ENCODE assay signal across 12 mouse cellular contexts in the genomic region with DNA sequence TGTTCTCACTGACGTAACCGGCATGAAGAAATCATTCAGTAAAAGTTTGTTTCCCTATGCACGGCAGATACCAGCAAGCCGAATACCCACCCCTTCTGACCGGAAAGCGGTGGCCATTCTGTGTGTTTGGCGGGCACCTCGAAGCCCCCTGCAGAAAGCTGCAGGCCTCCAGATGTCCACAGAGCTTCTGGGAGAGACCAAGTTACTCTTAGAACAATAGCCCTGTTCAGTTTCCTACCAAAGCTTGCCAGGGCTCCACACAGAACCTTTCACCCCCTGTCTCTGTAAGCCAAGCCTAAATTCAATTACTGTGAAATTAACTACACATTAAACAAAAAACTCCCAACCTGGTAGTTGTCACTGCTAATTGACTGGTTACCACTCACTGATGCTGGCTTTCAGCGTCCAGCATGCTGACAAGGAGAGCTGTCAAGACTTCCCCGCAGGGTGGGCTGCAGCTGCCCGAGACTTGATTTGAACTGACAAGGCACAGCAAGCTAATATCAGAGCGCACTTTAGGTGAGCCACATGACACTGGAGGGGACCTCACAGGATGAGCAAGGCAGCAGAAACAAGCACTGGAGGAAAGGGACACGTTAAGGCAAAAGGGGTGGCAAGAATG.
DNase-seq lines count a peak whose midpoint lies in the region; ATAC-seq lines count a peak whose summit lies in the region.
"Had no signal": no experiment of that assay in that cellular context is flagged by ENCODE, and none has a peak within 500 bp of the region (broad histone marks: within the 10 kb centered on the region; RNA-seq: fewer than 3 reads in every experiment).

No protein-coding gene starts in this region.

- peak; percentile 36 for DNase-seq in Muller cell, postnatal 12 days (ENCODE audit: inconsistent ontology term)
- peak; percentile 73 for DNase-seq in embryonic facial prominence, embryonic 14.5 days (ENCODE audit: low spot score)
- DNase-seq in layer of hippocampus, postnatal 10 days (ENCODE audit: low spot score in 2 of 2) = no peak
- no peak for DNase-seq in lung, adult 18-20 months
- no peak for DNase-seq in kidney, adult 18-20 months
- DNase-seq in layer of hippocampus, adult 8-10 months (ENCODE audit: low spot score in 2 of 2) = no peak
- DNase-seq: adrenal gland, adult 2 months; kidney, adult 2 months had no signal

- 27% methylated on average over 13 of the region's 13 CpGs for WGBS in embryonic facial prominence, embryonic 14.5 days
- 25% methylated on average over 13 of the region's 13 CpGs for WGBS in hindbrain, embryonic 13.5 days
- WGBS in midbrain, embryonic 15.5 days = 26% methylated on average over 13 of the region's 13 CpGs

- no peak overlapping the region for H3K4me2 ChIP-seq in embryonic facial prominence, embryonic 14.5 days (ENCODE audit: low read depth, low read length)
- H3K4me2 ChIP-seq in hindbrain, embryonic 13.5 days = no peak overlapping the region
- no peak overlapping the region for H3K4me2 ChIP-seq in midbrain, embryonic 15.5 days
- H3K4me2 ChIP-seq: embryonic facial prominence, embryonic 13.5 days had no signal

- H3K36me3 ChIP-seq in embryonic facial prominence, embryonic 14.5 days (ENCODE audit: control insufficient read depth, insufficient read depth, low read length) = no peaks in the 10 kb centered on the region
- H3K36me3 ChIP-seq in hindbrain, embryonic 13.5 days = no peaks in the 10 kb centered on the region
- H3K36me3 ChIP-seq in midbrain, embryonic 15.5 days (replicated peaks) = no peaks in the 10 kb centered on the region
- H3K36me3 ChIP-seq: embryonic facial prominence, embryonic 13.5 days had no signal

- H3K27ac ChIP-seq in embryonic facial prominence, embryonic 14.5 days (replicated peaks; ENCODE audit: low read depth, low read length) = no peak overlapping the region
- no peak overlapping the region for H3K27ac ChIP-seq in hindbrain, embryonic 13.5 days
- H3K27ac ChIP-seq in midbrain, embryonic 15.5 days = no peak overlapping the region
- H3K27ac ChIP-seq: embryonic facial prominence, embryonic 13.5 days had no signal

- H3K4me1 ChIP-seq in embryonic facial prominence, embryonic 14.5 days (ENCODE audit: control insufficient read depth, insufficient read depth, low read length) = no peaks in the 10 kb centered on the region; the same call in 1 of the 2 replicates
- peaks cover 7% of the 10 kb centered on the region for H3K4me1 ChIP-seq in hindbrain, embryonic 13.5 days (replicated peaks)
- peaks cover 6% of the 10 kb centered on the region; the same call in 1 of the 2 replicates for H3K4me1 ChIP-seq in midbrain, embryonic 15.5 days

- H3K27me3 ChIP-seq in embryonic facial prominence, embryonic 14.5 days (replicated peaks; ENCODE audit: control insufficient read depth, insufficient read depth, low read length) = no peaks in the 10 kb centered on the region
- H3K27me3 ChIP-seq in hindbrain, embryonic 13.5 days = peaks cover 49% of the 10 kb centered on the region
- H3K27me3 ChIP-seq in midbrain, embryonic 15.5 days (replicated peaks) = 0 out of 2 replicates have a peak, but pooled peaks cover 7% of the 10 kb centered on the region
- H3K27me3 ChIP-seq: embryonic facial prominence, embryonic 13.5 days had no signal

- ATAC-seq in embryonic facial prominence, embryonic 14.5 days (ENCODE audit: low read depth) = peak; percentile 67; the same call in 1 of the 2 replicates
- ATAC-seq in hindbrain, embryonic 13.5 days (ENCODE audit: low FRiP score) = peak; percentile 83; the same call in 1 of the 2 replicates
- peak; percentile 72 for ATAC-seq in midbrain, embryonic 15.5 days (replicated peaks)

- no peak overlapping the region for H3K4me3 ChIP-seq in embryonic facial prominence, embryonic 14.5 days (ENCODE audit: low read depth, low read length)
- no peak overlapping the region for H3K4me3 ChIP-seq in hindbrain, embryonic 13.5 days
- H3K4me3 ChIP-seq in midbrain, embryonic 15.5 days = no peak overlapping the region
- H3K4me3 ChIP-seq: embryonic facial prominence, embryonic 13.5 days; myocyte had no signal

- H3K9me3 ChIP-seq in embryonic facial prominence, embryonic 14.5 days (ENCODE audit: control insufficient read depth, low read length) = peaks cover 5% of the 10 kb centered on the region; the same call in 1 of the 2 replicates
- H3K9me3 ChIP-seq in hindbrain, embryonic 13.5 days = no peaks in the 10 kb centered on the region
- no peaks in the 10 kb centered on the region for H3K9me3 ChIP-seq in midbrain, embryonic 15.5 days
- H3K9me3 ChIP-seq: embryonic facial prominence, embryonic 13.5 days had no signal

- H3K9ac ChIP-seq in embryonic facial prominence, embryonic 14.5 days (ENCODE audit: low read depth, low read length) = no peak overlapping the region
- no peak overlapping the region for H3K9ac ChIP-seq in hindbrain, embryonic 13.5 days
- no peak overlapping the region for H3K9ac ChIP-seq in midbrain, embryonic 15.5 days
- H3K9ac ChIP-seq: embryonic facial prominence, embryonic 13.5 days had no signal

Comparison
In these comparisons a context has a peak if more than half of its experiments do, and no peak if none do; other contexts are left out.
1. DNase-seq: peak in Muller cell, postnatal 12 days (single experiment) and embryonic facial prominence, embryonic 14.5 days (single experiment); none in layer of hippocampus, postnatal 10 days (0 of 2), lung, adult 18-20 months (0 of 2), kidney, adult 18-20 months (single experiment) and layer of hippocampus, adult 8-10 months (0 of 2).
2. Peak in every context shown above with its lines, with median percentiles within 50 percentile points of each other: ATAC-seq.